In genomic region chr6:100019016-100019415, GRCm38 (mm10) we compare ENCODE assay signal across 27 mouse cellular contexts.
"Had no signal": no experiment of that assay in that cellular context is flagged by ENCODE, and none has a peak within 500 bp of the region (broad histone marks: within the 10 kb centered on the region; RNA-seq: fewer than 3 reads in every experiment).

No protein-coding gene starts in this region.

- H3K4me3 ChIP-seq: heart, adult 2 months; heart, embryonic 13.5 days; heart, embryonic 15.5 days; hindbrain, embryonic 13.5 days; hindbrain, embryonic 15.5 days; kidney, embryonic 15.5 days; limb, embryonic 13.5 days; limb, embryonic 15.5 days; liver, embryonic 12.5 days had no signal

- ATAC-seq: hindbrain, postnatal 0 days; intestine, embryonic 16.5 days; liver, embryonic 12.5 days had no signal

- H3K9me3 ChIP-seq: heart, embryonic 13.5 days; heart, embryonic 15.5 days; hindbrain, embryonic 13.5 days; hindbrain, embryonic 15.5 days; kidney, embryonic 15.5 days; limb, embryonic 13.5 days; limb, embryonic 15.5 days; liver, embryonic 12.5 days had no signal

- H3K9ac ChIP-seq: heart, embryonic 13.5 days; heart, embryonic 15.5 days; hindbrain, embryonic 13.5 days; hindbrain, embryonic 15.5 days; kidney, embryonic 15.5 days; limb, embryonic 13.5 days; limb, embryonic 15.5 days; liver, embryonic 12.5 days; liver, embryonic 14.5 days had no signal

- H3K4me2 ChIP-seq: heart, embryonic 11.5 days; heart, embryonic 13.5 days; heart, embryonic 15.5 days; hindbrain, embryonic 13.5 days; hindbrain, embryonic 15.5 days; kidney, embryonic 15.5 days; limb, embryonic 13.5 days; limb, embryonic 15.5 days; liver, embryonic 12.5 days had no signal

- H3K36me3 ChIP-seq: heart, embryonic 13.5 days; heart, embryonic 15.5 days; hindbrain, embryonic 13.5 days; hindbrain, embryonic 15.5 days; kidney, embryonic 15.5 days; limb, embryonic 13.5 days; limb, embryonic 15.5 days; liver, embryonic 12.5 days had no signal

- H3K27ac ChIP-seq: heart, adult 2 months; heart, embryonic 13.5 days; heart, embryonic 15.5 days; hindbrain, embryonic 13.5 days; hindbrain, embryonic 15.5 days; hindbrain, postnatal 0 days; kidney, embryonic 15.5 days; kidney, postnatal 0 days; limb, embryonic 13.5 days; limb, embryonic 15.5 days; liver, embryonic 12.5 days; liver, embryonic 14.5 days had no signal

- H3K4me1 ChIP-seq: liver, embryonic 12.5 days had no signal

- DNase-seq: gastrocnemius, postnatal 14 days; gastrocnemius, postnatal 36 days; heart, adult 11 months; heart, adult 2 months; heart, postnatal 14 days; heart, postnatal 36 days; kidney, adult 11 months; kidney, adult 2 months; kidney, adult 9 months; kidney, postnatal 14 days; kidney, postnatal 36 days; layer of hippocampus, adult 9-11 months; layer of hippocampus, postnatal 36 days; left cerebral cortex, postnatal 4 days had no signal
